Mouse (Mus musculus): Measurements from ENCODE around the gene Tfpi. TPM values are rescaled to one million over a fixed set of nuclear protein-coding genes. Genes with fewer than 3 reads are reported as not detected.
A peak's percentile ranks its signal among the peaks of the same experiment; 100 is the strongest.

Gene Tfpi
- 9.5 and 10.7 TPM in 2 replicates for total RNA-seq (2014; rRNA removed)
- polyA plus RNA-seq (2015; fragmentation: Nextera tagmentation; extraction: Ambion mirVana) = 13.1 and 15.3 TPM in 2 replicates

DNA sequence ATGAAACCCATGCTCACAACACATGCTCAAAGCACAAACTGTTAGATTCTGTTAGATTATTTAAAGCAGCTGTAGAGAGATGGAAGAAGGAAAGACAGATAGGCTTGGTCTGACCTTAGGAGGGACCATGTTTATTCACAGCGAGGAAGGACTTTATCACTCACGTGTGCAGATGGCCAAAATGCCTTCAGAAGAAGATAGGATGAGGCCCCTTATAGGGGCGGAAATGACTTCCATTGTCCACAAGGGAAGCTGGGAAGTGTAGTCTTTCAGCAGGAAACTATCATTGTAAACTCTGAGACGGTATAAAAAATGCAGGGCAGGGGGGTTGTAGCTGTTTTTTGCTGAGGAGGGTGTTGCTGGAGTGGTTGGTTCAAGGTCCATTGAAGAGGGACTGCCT is at the start of gene Tfpi:
Gene Tfpi (minus strand): TSS at position 199 of the 400 bp plus-strand sequence.
- DNase-seq (ENCODE audit: low spot score) (no peak), ATAC-seq (no peak)
- Histone ChIP-seq H3K27me3 (ENCODE audit: insufficient read depth, low read length) (no peaks in the 10 kb centered on the region), H3K4me2 (ENCODE audit: low read depth, low read length) (peak within 1 kb of the TSS; percentile 38), H3K9ac (replicated peaks; ENCODE audit: low read length) (no peak within 1 kb of the TSS), H3K4me3 (ENCODE audit: low read length) (no peak within 1 kb of the TSS), H3K36me3 (ENCODE audit: insufficient read depth, low read length) (no peaks in the 10 kb centered on the region), H3K9me3 (ENCODE audit: low read length) (no peaks in the 10 kb centered on the region), H3K27ac (peak within 1 kb of the TSS; percentile 20; the same call in 1 of the 2 replicates), H3K4me1 (ENCODE audit: insufficient read depth, low read length) (no peaks in the 10 kb centered on the region)
- no peak for TF ChIP-seq CTCF (IDR thresholded peaks at IDR 0.05; ENCODE audit: low read depth)
- WGBS = 63% methylated on average over 4 of the region's 4 CpGs

DNA sequence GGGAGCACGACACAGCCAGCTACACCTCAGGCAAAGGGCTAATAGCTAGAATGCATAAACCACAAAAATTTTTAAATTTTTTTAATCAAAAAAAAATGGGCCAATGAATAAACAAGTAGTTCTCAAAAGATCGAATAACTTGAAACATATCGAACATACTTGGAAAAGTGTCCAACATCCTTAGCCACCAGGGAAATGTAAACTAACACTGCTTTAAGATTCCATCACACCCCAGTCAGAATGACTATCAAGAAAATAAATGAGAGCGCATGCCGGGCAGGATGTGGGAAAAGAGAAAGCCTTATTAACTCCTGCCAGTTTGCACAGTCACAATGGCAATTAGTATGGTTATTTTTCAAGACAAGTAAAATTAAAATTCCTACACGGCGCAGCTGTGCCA is 49.6 kb upstream of the Tfpi start:
- H3K4me3 ChIP-seq (ENCODE audit: low read length) = no peak overlapping the region
- ATAC-seq = no peak
- no peaks in the 10 kb centered on the region for H3K27me3 ChIP-seq (ENCODE audit: insufficient read depth, low read length)
- no peak overlapping the region for H3K9ac ChIP-seq (replicated peaks; ENCODE audit: low read length)
- H3K36me3 ChIP-seq (ENCODE audit: insufficient read depth, low read length) = no peaks in the 10 kb centered on the region
- no peak overlapping the region for H3K27ac ChIP-seq
- DNase-seq (ENCODE audit: low spot score) = no peak
- WGBS = 73% methylated on average over 7 of the region's 7 CpGs
- H3K4me1 ChIP-seq (ENCODE audit: insufficient read depth, low read length) = no peaks in the 10 kb centered on the region
- no peak for TF ChIP-seq CTCF (IDR thresholded peaks at IDR 0.05; ENCODE audit: low read depth)
- no peaks in the 10 kb centered on the region for H3K9me3 ChIP-seq (ENCODE audit: low read length)
- H3K4me2 ChIP-seq (ENCODE audit: low read depth, low read length) = no peak overlapping the region

DNA sequence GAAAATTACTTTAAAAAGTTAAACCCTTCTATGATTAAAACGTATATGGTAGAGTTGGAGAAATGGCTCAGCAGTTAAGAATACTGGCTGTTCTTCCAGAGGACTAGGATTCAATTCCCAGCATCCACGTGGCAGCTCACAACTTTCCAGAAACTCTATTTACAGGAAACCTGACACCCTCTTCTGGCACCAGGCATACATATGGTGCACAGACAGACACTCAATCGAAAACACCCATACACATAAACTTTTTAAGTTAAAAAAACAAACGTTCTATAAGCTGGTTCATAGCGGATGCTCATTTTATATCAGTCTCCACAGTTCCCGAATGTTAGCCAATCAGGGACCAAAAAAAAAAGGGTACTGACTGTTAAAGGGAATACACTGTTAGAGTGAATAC is 49.2 kb upstream of the Tfpi start:
- Histone ChIP-seq H3K27me3 (ENCODE audit: insufficient read depth, low read length) (no peaks in the 10 kb centered on the region), H3K9me3 (ENCODE audit: low read length) (no peaks in the 10 kb centered on the region), H3K27ac (no peak overlapping the region), H3K4me3 (ENCODE audit: low read length) (no peak overlapping the region), H3K4me1 (ENCODE audit: insufficient read depth, low read length) (no peaks in the 10 kb centered on the region), H3K4me2 (ENCODE audit: low read depth, low read length) (no peak overlapping the region), H3K36me3 (ENCODE audit: insufficient read depth, low read length) (no peaks in the 10 kb centered on the region), H3K9ac (replicated peaks; ENCODE audit: low read length) (no peak overlapping the region)
- TF ChIP-seq CTCF (IDR thresholded peaks at IDR 0.05; ENCODE audit: low read depth) = no peak
- ATAC-seq (no peak), DNase-seq (ENCODE audit: low spot score) (no peak)
- 74% methylated on average over 6 of the region's 6 CpGs for WGBS

DNA sequence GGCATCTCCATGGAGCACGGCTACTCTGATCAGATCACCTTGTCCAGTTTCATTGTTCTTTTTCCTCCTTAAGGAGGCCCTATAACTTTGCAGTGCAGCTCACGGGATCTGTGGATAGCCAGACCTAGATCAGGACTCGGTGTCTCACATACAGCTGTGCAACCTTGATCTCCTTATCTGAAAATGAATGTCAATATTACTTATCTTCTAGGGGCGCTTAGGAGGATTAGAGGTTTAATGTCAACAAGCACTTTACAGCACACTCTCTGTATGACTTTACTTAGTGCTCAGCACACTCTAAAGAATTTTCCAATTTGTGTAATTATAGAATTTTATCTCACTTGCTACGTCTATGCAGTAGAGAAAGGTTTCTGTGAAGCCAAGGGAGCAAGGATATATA is 48.5 kb upstream of the Tfpi start:
- no peaks in the 10 kb centered on the region for H3K9me3 ChIP-seq (ENCODE audit: low read length)
- no peak overlapping the region for H3K27ac ChIP-seq
- no peak overlapping the region for H3K9ac ChIP-seq (replicated peaks; ENCODE audit: low read length)
- DNase-seq (ENCODE audit: low spot score) = no peak
- no peaks in the 10 kb centered on the region for H3K36me3 ChIP-seq (ENCODE audit: insufficient read depth, low read length)
- no peaks in the 10 kb centered on the region for H3K27me3 ChIP-seq (ENCODE audit: insufficient read depth, low read length)
- no peak overlapping the region for H3K4me3 ChIP-seq (ENCODE audit: low read length)
- WGBS = 91% methylated on average over 5 of the region's 5 CpGs
- TF ChIP-seq CTCF (IDR thresholded peaks at IDR 0.05; ENCODE audit: low read depth) = no peak
- H3K4me1 ChIP-seq (ENCODE audit: insufficient read depth, low read length) = no peaks in the 10 kb centered on the region
- no peak for ATAC-seq
- no peak overlapping the region for H3K4me2 ChIP-seq (ENCODE audit: low read depth, low read length)

DNA sequence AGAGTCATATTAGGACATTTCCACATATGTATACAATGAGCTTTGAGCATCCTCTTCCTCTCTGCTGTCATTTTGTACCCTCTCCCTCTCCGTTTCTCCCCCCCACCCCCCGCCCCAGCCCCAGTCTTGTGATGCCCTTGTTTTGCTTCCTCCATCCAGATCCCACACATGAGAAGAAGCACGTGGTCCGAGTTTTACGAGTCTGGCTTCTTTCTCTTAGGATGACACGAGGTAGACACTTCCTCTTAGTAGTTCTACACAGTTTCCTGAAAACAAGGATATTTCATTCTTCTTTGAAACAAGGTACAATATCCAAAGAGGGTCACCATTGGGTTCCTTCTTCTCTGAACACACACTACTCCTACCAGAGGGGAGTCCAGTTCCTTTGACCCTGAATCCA is 47.4 kb upstream of the Tfpi start:
- H3K4me2 ChIP-seq (ENCODE audit: low read depth, low read length) = no peak overlapping the region
- TF ChIP-seq CTCF (IDR thresholded peaks at IDR 0.05; ENCODE audit: low read depth) = no peak
- H3K27ac ChIP-seq = no peak overlapping the region
- ATAC-seq = no peak
- H3K36me3 ChIP-seq (ENCODE audit: insufficient read depth, low read length) = no peaks in the 10 kb centered on the region
- WGBS = 74% methylated on average over 6 of the region's 6 CpGs
- H3K9ac ChIP-seq (replicated peaks; ENCODE audit: low read length) = no peak overlapping the region
- no peak for DNase-seq (ENCODE audit: low spot score)
- no peaks in the 10 kb centered on the region for H3K9me3 ChIP-seq (ENCODE audit: low read length)
- H3K4me3 ChIP-seq (ENCODE audit: low read length) = no peak overlapping the region
- H3K27me3 ChIP-seq (ENCODE audit: insufficient read depth, low read length) = no peaks in the 10 kb centered on the region
- no peaks in the 10 kb centered on the region for H3K4me1 ChIP-seq (ENCODE audit: insufficient read depth, low read length)

DNA sequence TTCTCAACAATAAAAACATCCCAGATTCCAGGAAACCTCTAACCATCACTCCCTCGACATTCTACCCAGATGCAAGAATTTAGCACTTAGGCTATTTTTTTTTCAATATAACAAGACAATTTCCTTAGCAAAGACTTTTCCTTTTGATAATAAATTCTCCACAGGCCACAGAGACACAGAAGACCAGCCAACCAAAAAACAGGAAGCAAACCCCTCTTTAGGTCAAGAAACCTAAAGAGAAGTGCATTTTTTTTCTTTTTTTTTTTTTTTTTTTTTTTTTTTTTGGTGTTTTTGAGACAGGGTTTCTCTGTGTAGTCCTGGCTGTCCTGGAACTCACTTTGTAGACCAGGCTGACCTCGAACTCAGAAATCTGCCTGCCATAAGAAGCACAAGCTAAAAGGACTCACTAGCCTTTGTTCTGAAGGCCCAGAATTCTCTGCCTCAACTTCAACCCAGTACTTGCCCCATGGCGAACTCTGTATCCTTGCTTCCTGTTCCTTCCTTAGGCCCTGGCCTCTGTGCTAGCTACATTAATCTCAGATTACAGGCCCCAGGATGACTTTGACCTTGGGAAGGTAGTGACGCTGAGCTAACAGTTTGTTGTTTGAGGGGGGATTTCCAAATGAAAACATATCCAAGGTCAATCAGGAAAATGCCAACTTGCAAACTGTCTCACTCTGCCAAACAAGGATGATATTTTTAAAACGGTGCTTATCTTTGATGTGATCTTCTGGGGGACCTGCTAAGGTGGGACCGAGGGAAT is 46.7 kb upstream of the Tfpi start:
- H3K4me3 ChIP-seq (ENCODE audit: low read length) = no peak overlapping the region

DNA sequence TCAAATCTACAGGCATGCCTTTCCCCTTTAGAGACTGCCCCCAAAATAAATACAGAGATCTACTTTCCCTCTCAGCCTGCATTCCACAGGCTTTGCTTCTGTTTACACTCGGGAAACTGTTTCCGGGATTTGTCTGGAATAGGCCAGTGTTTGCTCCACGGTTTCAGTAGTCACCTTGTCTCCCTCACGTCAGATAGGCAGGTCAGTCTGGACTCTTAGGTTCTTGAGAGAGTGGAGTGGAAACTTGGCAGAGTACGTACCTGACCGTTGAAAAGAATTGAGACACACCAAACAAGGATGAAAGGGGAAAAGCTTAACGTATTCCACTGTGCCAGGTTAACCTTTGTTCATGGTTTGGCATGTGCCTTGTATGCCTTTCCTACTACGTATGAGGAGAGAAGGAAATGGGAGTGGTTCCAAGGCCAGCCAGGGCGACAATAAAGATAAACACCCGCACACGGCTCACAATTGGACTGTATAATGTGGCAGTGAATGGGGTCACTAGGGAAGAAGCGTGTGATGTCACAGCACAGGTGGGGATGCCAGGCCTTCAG is 43.0 kb upstream of the Tfpi start:
- Histone ChIP-seq H3K27me3 (ENCODE audit: insufficient read depth, low read length) (no peaks in the 10 kb centered on the region), H3K4me3 (ENCODE audit: low read length) (no peak overlapping the region), H3K9ac (replicated peaks; ENCODE audit: low read length) (no peak overlapping the region), H3K36me3 (ENCODE audit: insufficient read depth, low read length) (no peaks in the 10 kb centered on the region), H3K4me2 (ENCODE audit: low read depth, low read length) (no peak overlapping the region), H3K4me1 (ENCODE audit: insufficient read depth, low read length) (no peaks in the 10 kb centered on the region), H3K27ac (no peak overlapping the region; the same call in 1 of the 2 replicates), H3K9me3 (ENCODE audit: low read length) (no peaks in the 10 kb centered on the region)
- no peak for TF ChIP-seq CTCF (IDR thresholded peaks at IDR 0.05; ENCODE audit: low read depth)
- DNase-seq (ENCODE audit: low spot score) (no peak), ATAC-seq (no peak)
- 75% methylated on average over 12 of the region's 12 CpGs for WGBS

More for the DNA sequence above, 46.7 kb upstream of the Tfpi start:
- DNase-seq (ENCODE audit: low spot score) = no peak
- Histone ChIP-seq H3K4me2 (ENCODE audit: low read depth, low read length) (no peak overlapping the region), H3K4me1 (ENCODE audit: insufficient read depth, low read length) (no peaks in the 10 kb centered on the region), H3K9ac (replicated peaks; ENCODE audit: low read length) (no peak overlapping the region), H3K27ac (no peak overlapping the region), H3K9me3 (ENCODE audit: low read length) (no peaks in the 10 kb centered on the region), H3K27me3 (ENCODE audit: insufficient read depth, low read length) (no peaks in the 10 kb centered on the region), H3K36me3 (ENCODE audit: insufficient read depth, low read length) (no peaks in the 10 kb centered on the region)
- WGBS = 78% methylated on average over 6 of the region's 6 CpGs
- no peak for ATAC-seq
- no peak for TF ChIP-seq CTCF (IDR thresholded peaks at IDR 0.05; ENCODE audit: low read depth)
